ENCODE assay signal across 9 mouse cellular contexts in genomic region chr5:72172675-72173074, GRCm38 (mm10). TPM values are rescaled to one million over a fixed set of nuclear protein-coding genes. Genes with fewer than 3 reads are reported as not detected.
DNase-seq lines count a peak whose midpoint lies in the region; ATAC-seq and TF ChIP-seq lines count a peak whose summit lies in the region.
"Had no signal": no experiment of that assay in that cellular context is flagged by ENCODE, and none has a peak within 500 bp of the region (broad histone marks: within the 10 kb centered on the region; RNA-seq: fewer than 3 reads in every experiment).

No protein-coding gene starts in this region.

- ATAC-seq in activated CD4-positive, CD25-positive, alpha-beta regulatory T cell, adult 4 months: peak; percentile 24
- no peak for ATAC-seq in lung, postnatal 0 days

- TF ChIP-seq EP300 in lung, postnatal 0 days (IDR thresholded peaks at IDR 0.05): no peak

- H3K4me2 ChIP-seq in lung, postnatal 0 days (replicated peaks; ENCODE audit: low read depth, low read length): no peak overlapping the region
- H3K4me2 ChIP-seq: midbrain, embryonic 12.5 days had no signal

- H3K27me3 ChIP-seq in lung, postnatal 0 days (replicated peaks; ENCODE audit: insufficient read depth, low read length): no peaks in the 10 kb centered on the region

- no peak overlapping the region for H3K9ac ChIP-seq in lung, postnatal 0 days (replicated peaks; ENCODE audit: low read depth)
- H3K9ac ChIP-seq: midbrain, embryonic 12.5 days had no signal

- intact Hi-C loops in left cerebral cortex, postnatal 4 days (cut with DNase I): no loop called here
- intact Hi-C loops in left cerebral cortex, postnatal 14 days (cut with DNase I): loop anchor here (2.0 to 10.0 kb wide), 2 partner anchors 96 to 582 kb away; partner anchors contain the start of gene Txk

- 30% methylated on average over 3 of the region's 3 CpGs for WGBS in lung, postnatal 0 days

- DNase-seq in cerebellum, adult 18-20 months: peak; percentile 10 to 18
- no peak for DNase-seq in cerebellum, adult 11-12 months
- DNase-seq in left cerebral cortex, postnatal 4 days: peak; percentile 6
- no peak for DNase-seq in left cerebral cortex, postnatal 14 days (ENCODE audit: low spot score in 2 of 2)
- DNase-seq in forelimb bud, embryonic 11.5 days (ENCODE audit: low read depth, low spot score): peak; percentile 51
- DNase-seq in lung, postnatal 0 days (ENCODE audit: low spot score): peak; percentile 89
- peak; percentile 28 for DNase-seq in thymus, postnatal 25 days

- no peaks in the 10 kb centered on the region for H3K36me3 ChIP-seq in lung, postnatal 0 days (ENCODE audit: insufficient read depth, low read length)
- H3K36me3 ChIP-seq: midbrain, embryonic 12.5 days had no signal

- H3K27ac ChIP-seq in lung, postnatal 0 days (ENCODE audit: low read length): no peak overlapping the region
- H3K27ac ChIP-seq: midbrain, embryonic 12.5 days had no signal

- no peak overlapping the region for H3K4me3 ChIP-seq in lung, postnatal 0 days (ENCODE audit: low read depth, low read length)
- H3K4me3 ChIP-seq: midbrain, embryonic 12.5 days had no signal

- H3K4me1 ChIP-seq in lung, postnatal 0 days (ENCODE audit: insufficient read depth, low read depth, low read length): no peaks in the 10 kb centered on the region

- H3K9me3 ChIP-seq in lung, postnatal 0 days (ENCODE audit: low read length): no peaks in the 10 kb centered on the region
- H3K9me3 ChIP-seq: midbrain, embryonic 12.5 days had no signal

- TF ChIP-seq CTCF in lung, postnatal 0 days (IDR thresholded peaks at IDR 0.05): peak; percentile 78

RNA-seq across cellular contexts. Expression of gene Commd8, which starts 4.7 kb away (rescaled TPM):
- 10 to 100 TPM; 72.6 to 74.9 TPM for total RNA-seq in left cerebral cortex, postnatal 4 days (2021)
- 10 to 100 TPM; 84.4 to 93.5 TPM for total RNA-seq in left cerebral cortex, postnatal 14 days (2021)
- polyA plus RNA-seq in activated CD4-positive, CD25-positive, alpha-beta regulatory T cell, adult 4 months (2017; shearing (Covaris generic)): 100 to 1,000 TPM; 190 to 229 TPM
- 106 and 109 TPM in 2 replicates for polyA plus RNA-seq in lung, postnatal 0 days (2015; fragmentation: Nextera tagmentation; extraction: Ambion mirVana)

Comparison
In these comparisons a context has a peak if more than half of its experiments do, and no peak if none do; other contexts are left out.
1. DNase-seq: peak in cerebellum, adult 18-20 months (2 of 2), left cerebral cortex, postnatal 4 days (single experiment), forelimb bud, embryonic 11.5 days (single experiment), lung, postnatal 0 days (single experiment) and thymus, postnatal 25 days (single experiment); none in cerebellum, adult 11-12 months (single experiment) and left cerebral cortex, postnatal 14 days (0 of 2).